Mouse (Mus musculus): ENCODE results near the gene D17H6S53E. TPM values are rescaled to one million over a fixed set of nuclear protein-coding genes. Genes with fewer than 3 reads are reported as not detected.

The D17H6S53E gene
- polyA plus RNA-seq, 1 experiment from 2014 or later: 9.6 TPM

- Histone ChIP-seq H3K36me3 (replicated peaks) (no peaks in the 10 kb centered on the region), H3K4me3 (no peak overlapping the region), H3K9me3 (no peaks in the 10 kb centered on the region), H3K27ac (replicated peaks) (no peak overlapping the region), H3K4me1 (peaks cover 12% of the 10 kb centered on the region), H3K27me3 (replicated peaks; ENCODE audit: low read depth, poor library complexity, severe bottlenecking) (no peaks in the 10 kb centered on the region)
- WGBS: 23% methylated on average over 4 of the region's 4 CpGs
- no peak for DNase-seq (ENCODE audit: low spot score)
These were observed 42.5 kb downstream of the D17H6S53E start for GRCm38 (mm10) chr17:35168541-35169207.

GRCm38 (mm10) chr17:35172445-35173234, 46.5 kb downstream of the D17H6S53E start:
- no peak for DNase-seq (ENCODE audit: low spot score)
- WGBS: 77% methylated on average over 11 of the region's 11 CpGs
- Histone ChIP-seq H3K4me1 (peaks cover 3% of the 10 kb centered on the region; the same call in 1 of the 2 replicates), H3K4me3 (0 out of 2 replicates have a peak overlapping the region, but pooled peaks have one; percentile 13), H3K9me3 (no peaks in the 10 kb centered on the region), H3K27ac (replicated peaks) (no peak overlapping the region), H3K27me3 (replicated peaks; ENCODE audit: low read depth, poor library complexity, severe bottlenecking) (no peaks in the 10 kb centered on the region), H3K36me3 (replicated peaks) (no peaks in the 10 kb centered on the region)

- H3K4me1 ChIP-seq: peaks cover 3% of the 10 kb centered on the region; the same call in 1 of the 2 replicates
- H3K9me3 ChIP-seq: no peaks in the 10 kb centered on the region
- H3K27ac ChIP-seq (replicated peaks): no peak overlapping the region; the same call in 1 of the 2 replicates
- no peaks in the 10 kb centered on the region for H3K27me3 ChIP-seq (replicated peaks; ENCODE audit: low read depth, poor library complexity, severe bottlenecking)
- no peak overlapping the region for H3K4me3 ChIP-seq
- 85% methylated on average over 3 of the region's 3 CpGs for WGBS
- no peak for DNase-seq (ENCODE audit: low spot score)
- no peaks in the 10 kb centered on the region for H3K36me3 ChIP-seq (replicated peaks)
These were observed 47.2 kb downstream of the D17H6S53E start for GRCm38 (mm10) chr17:35173329-35173728.

GRCm38 (mm10) chr17:35174201-35174977, 48.2 kb downstream of the D17H6S53E start:
- H3K27ac ChIP-seq (replicated peaks): no peak overlapping the region
- H3K4me3 ChIP-seq: no peak overlapping the region
- H3K36me3 ChIP-seq (replicated peaks): no peaks in the 10 kb centered on the region
- no peak for DNase-seq (ENCODE audit: low spot score)
- no peaks in the 10 kb centered on the region for H3K4me1 ChIP-seq
- no peaks in the 10 kb centered on the region for H3K9me3 ChIP-seq
- H3K27me3 ChIP-seq (replicated peaks; ENCODE audit: low read depth, poor library complexity, severe bottlenecking): no peaks in the 10 kb centered on the region
- 67% methylated on average over 8 of the region's 8 CpGs for WGBS

GRCm38 (mm10) chr17:35175382-35175781, 49.2 kb downstream of the D17H6S53E start:
- Histone ChIP-seq H3K4me3 (0 out of 2 replicates have a peak overlapping the region, but pooled peaks have one; percentile 16), H3K27me3 (replicated peaks; ENCODE audit: low read depth, poor library complexity, severe bottlenecking) (no peaks in the 10 kb centered on the region), H3K27ac (replicated peaks) (no peak overlapping the region), H3K9me3 (no peaks in the 10 kb centered on the region), H3K4me1 (no peaks in the 10 kb centered on the region), H3K36me3 (replicated peaks) (no peaks in the 10 kb centered on the region)
- DNase-seq (ENCODE audit: low spot score): no peak
- WGBS: 79% methylated on average over 6 of the region's 6 CpGs

- Histone ChIP-seq H3K4me1 (no peaks in the 10 kb centered on the region), H3K9me3 (no peaks in the 10 kb centered on the region), H3K4me3 (0 out of 2 replicates have a peak within 1 kb of the TSS, but pooled peaks have one; percentile 16), H3K27ac (replicated peaks) (no peak within 1 kb of the TSS), H3K27me3 (replicated peaks; ENCODE audit: low read depth, poor library complexity, severe bottlenecking) (no peaks in the 10 kb centered on the region), H3K36me3 (replicated peaks) (no peaks in the 10 kb centered on the region)
- no peak for DNase-seq (ENCODE audit: low spot score)
- WGBS: 53% methylated on average over 2 of the region's 2 CpGs
These were observed 49.8 kb downstream of the D17H6S53E start, which contains the start of gene Aif1 for GRCm38 (mm10) chr17:35175968-35176367. TSS of gene Aif1 (minus strand) at chr17:35176068.

Other genes with a start within 250 kb of the D17H6S53E start
- 4.8 and 6.2 TPM in 2 replicates for gene Zbtb12, start 246.9 kb upstream of the D17H6S53E start, polyA plus RNA-seq (2016; fragmentation: Nextera tagmentation; extraction: Ambion mirVana)
- not detected in 2 replicates for gene Gm20547, start 244.3 kb upstream of the D17H6S53E start, polyA plus RNA-seq (2016; fragmentation: Nextera tagmentation; extraction: Ambion mirVana)
- 0.55 and 1.6 TPM in 2 replicates for gene C2, start 228.1 kb upstream of the D17H6S53E start, polyA plus RNA-seq (2016; fragmentation: Nextera tagmentation; extraction: Ambion mirVana)
- 96.5 and 103 TPM in 2 replicates for gene Ehmt2, start 227.9 kb upstream of the D17H6S53E start, polyA plus RNA-seq (2016; fragmentation: Nextera tagmentation; extraction: Ambion mirVana)
- 0.21 and 0.44 TPM in 2 replicates for gene Slc44a4, start 211.9 kb upstream of the D17H6S53E start, polyA plus RNA-seq (2016; fragmentation: Nextera tagmentation; extraction: Ambion mirVana)
- 14.0 and 19.3 TPM in 2 replicates for gene Neu1, start 195.1 kb upstream of the D17H6S53E start, polyA plus RNA-seq (2016; fragmentation: Nextera tagmentation; extraction: Ambion mirVana)
- gene Hspa1b, start 167.1 kb upstream of the D17H6S53E start, polyA plus RNA-seq (2016; fragmentation: Nextera tagmentation; extraction: Ambion mirVana): 0.13 and 0.15 TPM in 2 replicates
- not detected in 2 replicates for gene Gm20481, start 156.5 kb upstream of the D17H6S53E start, polyA plus RNA-seq (2016; fragmentation: Nextera tagmentation; extraction: Ambion mirVana)
- 1.3 and 1.9 TPM in 2 replicates for gene Hspa1a, start 154.2 kb upstream of the D17H6S53E start, polyA plus RNA-seq (2016; fragmentation: Nextera tagmentation; extraction: Ambion mirVana)
- gene Hspa1l, start 153.7 kb upstream of the D17H6S53E start, polyA plus RNA-seq (2016; fragmentation: Nextera tagmentation; extraction: Ambion mirVana): 1.1 TPM in 2 replicates
- 339 and 361 TPM in 2 replicates for gene Lsm2, start 144.5 kb upstream of the D17H6S53E start, polyA plus RNA-seq (2016; fragmentation: Nextera tagmentation; extraction: Ambion mirVana)
- 197 and 223 TPM in 2 replicates for gene Vars, start 125.4 kb upstream of the D17H6S53E start, polyA plus RNA-seq (2016; fragmentation: Nextera tagmentation; extraction: Ambion mirVana)
- 0.18 and 0.21 TPM in 2 replicates for gene Vwa7, start 109.8 kb upstream of the D17H6S53E start, polyA plus RNA-seq (2016; fragmentation: Nextera tagmentation; extraction: Ambion mirVana)
- 4.2 and 5.6 TPM in 2 replicates for gene Sapcd1, start 98.4 kb upstream of the D17H6S53E start, polyA plus RNA-seq (2016; fragmentation: Nextera tagmentation; extraction: Ambion mirVana)
- 3.9 and 4.4 TPM in 2 replicates for gene Msh5, start 79.6 kb upstream of the D17H6S53E start, polyA plus RNA-seq (2016; fragmentation: Nextera tagmentation; extraction: Ambion mirVana)
- gene Clic1, start 76.4 kb upstream of the D17H6S53E start, polyA plus RNA-seq (2016; fragmentation: Nextera tagmentation; extraction: Ambion mirVana): 190 and 191 TPM in 2 replicates
- gene Ddah2, start 67.3 kb upstream of the D17H6S53E start, polyA plus RNA-seq (2016; fragmentation: Nextera tagmentation; extraction: Ambion mirVana): 482 and 503 TPM in 2 replicates
- 0.31 and 0.35 TPM in 2 replicates for gene Ly6g6c, start 61.0 kb upstream of the D17H6S53E start, polyA plus RNA-seq (2016; fragmentation: Nextera tagmentation; extraction: Ambion mirVana)
- gene Mpig6b, start 60.2 kb upstream of the D17H6S53E start, polyA plus RNA-seq (2016; fragmentation: Nextera tagmentation; extraction: Ambion mirVana): 0.52 and 0.93 TPM in 2 replicates
- 0.83 and 1.00 TPM in 2 replicates for gene Ly6g6e, start 49.5 kb upstream of the D17H6S53E start, polyA plus RNA-seq (2016; fragmentation: Nextera tagmentation; extraction: Ambion mirVana)
- 1.3 TPM in 1 of 2 replicates, not detected in the other for gene Ly6g6d, start 48.3 kb upstream of the D17H6S53E start, polyA plus RNA-seq (2016; fragmentation: Nextera tagmentation; extraction: Ambion mirVana)
- gene Ly6g6f, start 40.8 kb upstream of the D17H6S53E start, polyA plus RNA-seq (2016; fragmentation: Nextera tagmentation; extraction: Ambion mirVana): 0.51 and 0.62 TPM in 2 replicates
- gene Abhd16a, start 37.1 kb upstream of the D17H6S53E start, polyA plus RNA-seq (2016; fragmentation: Nextera tagmentation; extraction: Ambion mirVana): 59.4 and 60.0 TPM in 2 replicates
- not detected in 2 replicates for gene Ly6g5c, start 18.1 kb upstream of the D17H6S53E start, polyA plus RNA-seq (2016; fragmentation: Nextera tagmentation; extraction: Ambion mirVana)
- gene Ly6g5b, start 10.9 kb upstream of the D17H6S53E start, polyA plus RNA-seq (2016; fragmentation: Nextera tagmentation; extraction: Ambion mirVana): 1.5 and 1.6 TPM in 2 replicates
- gene Gpank1, start 4.9 kb upstream of the D17H6S53E start, polyA plus RNA-seq (2016; fragmentation: Nextera tagmentation; extraction: Ambion mirVana): 32.5 and 33.3 TPM in 2 replicates
- gene Csnk2b, start 4.3 kb upstream of the D17H6S53E start, polyA plus RNA-seq (2016; fragmentation: Nextera tagmentation; extraction: Ambion mirVana): 283 and 288 TPM in 2 replicates
- gene Apom, start 5.7 kb downstream of the D17H6S53E start, polyA plus RNA-seq (2016; fragmentation: Nextera tagmentation; extraction: Ambion mirVana): 0.40 and 0.69 TPM in 2 replicates
- 73.8 and 77.8 TPM in 2 replicates for gene Bag6, start 8.8 kb downstream of the D17H6S53E start, polyA plus RNA-seq (2016; fragmentation: Nextera tagmentation; extraction: Ambion mirVana)
- 203 and 205 TPM in 2 replicates for gene Prrc2a, start 38.5 kb downstream of the D17H6S53E start, polyA plus RNA-seq (2016; fragmentation: Nextera tagmentation; extraction: Ambion mirVana)
- 2.9 and 3.9 TPM in 2 replicates for gene Aif1, start 49.7 kb downstream of the D17H6S53E start, polyA plus RNA-seq (2016; fragmentation: Nextera tagmentation; extraction: Ambion mirVana)
- 2.6 and 6.9 TPM in 2 replicates for gene Lst1, start 62.1 kb downstream of the D17H6S53E start, polyA plus RNA-seq (2016; fragmentation: Nextera tagmentation; extraction: Ambion mirVana)
- 0.16 and 0.34 TPM in 2 replicates for gene Ltb, start 68.1 kb downstream of the D17H6S53E start, polyA plus RNA-seq (2016; fragmentation: Nextera tagmentation; extraction: Ambion mirVana)
- gene Tnf, start 75.6 kb downstream of the D17H6S53E start, polyA plus RNA-seq (2016; fragmentation: Nextera tagmentation; extraction: Ambion mirVana): not detected in 2 replicates
- not detected in 2 replicates for gene Lta, start 79.0 kb downstream of the D17H6S53E start, polyA plus RNA-seq (2016; fragmentation: Nextera tagmentation; extraction: Ambion mirVana)
- 0.33 and 0.40 TPM in 2 replicates for gene Gm16181, start 94.5 kb downstream of the D17H6S53E start, polyA plus RNA-seq (2016; fragmentation: Nextera tagmentation; extraction: Ambion mirVana)
- 5.2 and 5.6 TPM in 2 replicates for gene Atp6v1g2, start 107.3 kb downstream of the D17H6S53E start, polyA plus RNA-seq (2016; fragmentation: Nextera tagmentation; extraction: Ambion mirVana)
- 9.3 and 9.6 TPM in 2 replicates for gene Nfkbil1, start 109.4 kb downstream of the D17H6S53E start, polyA plus RNA-seq (2016; fragmentation: Nextera tagmentation; extraction: Ambion mirVana)
- gene Ddx39b, start 115.4 kb downstream of the D17H6S53E start, polyA plus RNA-seq (2016; fragmentation: Nextera tagmentation; extraction: Ambion mirVana): 726 and 735 TPM in 2 replicates
- gene H2-D1, start 136.4 kb downstream of the D17H6S53E start, polyA plus RNA-seq (2016; fragmentation: Nextera tagmentation; extraction: Ambion mirVana): 30.3 and 32.9 TPM in 2 replicates
- not detected in 2 replicates for gene H2-Q1, start 194.0 kb downstream of the D17H6S53E start, polyA plus RNA-seq (2016; fragmentation: Nextera tagmentation; extraction: Ambion mirVana)
- gene H2-Q2, start 215.9 kb downstream of the D17H6S53E start, polyA plus RNA-seq (2016; fragmentation: Nextera tagmentation; extraction: Ambion mirVana): 0.75 and 0.88 TPM in 2 replicates

All from embryonic facial prominence, embryonic 10.5 days (tissue).